Mouse (Mus musculus) forebrain, postnatal 0 days (tissue): Measurements from ENCODE around the gene Rexo2. TPM values are rescaled to one million over a fixed set of nuclear protein-coding genes. Genes with fewer than 3 reads are reported as not detected.

Experiments used
- ATAC-seq: fragments of 200-750 bp; cut with Nextera tagmentation; 2 replicates; pipeline ENCODE4 v1.8.0; 2017; ENCODE audit warnings: mild to moderate bottlenecking, moderate library complexity
- DNase-seq: peaks from one replicate; pipeline ENCODE4 v3.0.0-alpha.2; 2015
- H3K27ac ChIP-seq: fragments of 300-500 bp; sonication (generic); 2 replicates; pipeline ENCODE4 v1.5.1; 2014; ENCODE audit warnings: low read depth, mild to moderate bottlenecking, antibody characterized with exemption, low read length, moderate library complexity, mixed read lengths
- H3K27me3 ChIP-seq: fragments of 300-500 bp; sonication (generic); 2 replicates; pipeline ENCODE4 v1.6.1; 2014; ENCODE audit warnings: mild to moderate bottlenecking, low read length, mixed read lengths; ENCODE audit not compliant: insufficient read depth
- H3K36me3 ChIP-seq: fragments of 300-500 bp; sonication (generic); 2 replicates; pipeline ENCODE4 v1.6.1; 2014; ENCODE audit warnings: mild to moderate bottlenecking, moderate library complexity; ENCODE audit not compliant: insufficient read depth
- H3K4me1 ChIP-seq: fragments of 300-500 bp; sonication (generic); 2 replicates; pipeline ENCODE4 v1.6.1; 2014; ENCODE audit warnings: antibody characterized with exemption; ENCODE audit not compliant: insufficient read depth
- H3K4me2 ChIP-seq: fragments of 300-500 bp; sonication (generic); 2 replicates; pipeline ENCODE4 v1.6.1; 2014; ENCODE audit warnings: low read depth, mild to moderate bottlenecking, moderate library complexity
- H3K4me3 ChIP-seq: fragments of 300-500 bp; sonication (generic); 2 replicates; pipeline ENCODE4 v1.5.1; 2014; ENCODE audit warnings: low read depth, low read length, mixed read lengths
- H3K9ac ChIP-seq: fragments of 300-500 bp; sonication (generic); 2 replicates; pipeline ENCODE4 v1.6.1; 2014; ENCODE audit warnings: mild to moderate bottlenecking
- H3K9me3 ChIP-seq: fragments of 300-500 bp; sonication (generic); 2 replicates; pipeline ENCODE4 v1.6.1; 2016; ENCODE audit warnings: low read length
- CTCF ChIP-seq: sonication (generic); IDR thresholded peaks from 2 replicates; pipeline ENCODE4 v1.5.1; 2016; ENCODE audit warnings: antibody characterized with exemption, control low read depth, low read depth
- WGBS: fragments of 180-500 bp; shearing (Covaris S2); extraction: QIAGEN DNeasy Blood & Tissue Kit; methylation state at CpG from one replicate; pipeline ENCODE4 v1.1.7; 2014; 5-methylcytosine and 5-hydroxymethylcytosine counted together
- polyA plus RNA-seq: library from polyadenylated mRNA; unstranded; fragments of >200 nt; fragmentation: Nextera tagmentation; extraction: Ambion mirVana; gene quantifications from 2 replicates; pipeline ENCODE4 v1.2.1, GENCODE M21; 2015
- total RNA-seq: library from RNA; depleted of rRNA; stranded (reverse); fragments of >200 nt; gene quantifications from 2 replicates; pipeline ENCODE4 v1.2.3, GENCODE M21; 2014

Rexo2 gene
- total and polyA plus RNA-seq, 2 experiments from 2014 or later, result 61.2 to 109 TPM

DNA sequence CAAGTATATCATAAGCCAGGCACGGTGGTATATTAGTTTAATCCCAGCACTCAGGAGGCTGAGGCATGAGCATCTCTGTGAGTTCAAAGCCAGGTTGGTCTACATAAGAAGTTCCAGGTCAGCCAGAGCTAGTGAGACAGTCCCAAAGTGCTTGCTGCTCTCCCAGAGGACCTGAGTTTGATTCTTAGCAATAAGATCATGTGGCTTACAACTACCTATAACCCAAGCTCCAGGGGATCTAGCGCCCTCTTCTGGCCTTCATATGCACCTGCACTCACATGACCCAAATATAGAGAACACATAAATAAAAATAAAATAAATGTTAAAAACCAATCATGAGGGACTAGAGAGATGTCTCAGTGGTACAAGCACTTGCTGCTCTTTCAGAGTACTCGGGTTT is 21.5 kb downstream of the Rexo2 start:
- H3K27ac ChIP-seq, result no peak overlapping the region
- H3K4me2 ChIP-seq, result no peak overlapping the region
- no peak overlapping the region for H3K4me3 ChIP-seq
- no peaks in the 10 kb centered on the region for H3K36me3 ChIP-seq
- H3K9me3 ChIP-seq, result no peaks in the 10 kb centered on the region
- no peaks in the 10 kb centered on the region for H3K27me3 ChIP-seq
- H3K4me1 ChIP-seq, result no peaks in the 10 kb centered on the region
- no peak overlapping the region for H3K9ac ChIP-seq
- ATAC-seq (no peak), DNase-seq (no peak)
- TF ChIP-seq CTCF, result peak; percentile 32
- WGBS, result 72% methylated on average over 3 of the region's 3 CpGs

DNA sequence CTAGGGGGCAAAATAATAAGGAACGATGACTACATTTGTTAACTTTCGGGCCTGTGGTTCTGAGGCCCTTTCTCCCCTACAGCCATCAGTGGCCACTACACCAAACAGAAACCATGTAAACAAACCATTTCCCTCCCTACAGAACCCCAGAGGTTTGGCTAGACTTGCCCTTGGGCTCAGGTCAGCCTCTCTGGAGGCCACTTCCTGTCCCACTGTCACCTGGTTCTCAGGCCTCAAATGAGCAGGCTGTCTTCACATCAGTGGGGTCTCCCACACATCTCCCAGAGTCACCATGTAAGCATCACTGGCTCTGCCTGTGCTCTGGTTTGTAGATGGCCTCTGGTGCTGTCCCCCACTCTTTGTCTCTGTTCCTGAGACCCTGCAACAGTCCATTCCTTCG is 24.5 kb downstream of the Rexo2 start:
- Histone ChIP-seq H3K27ac (no peak overlapping the region), H3K4me2 (no peak overlapping the region), H3K27me3 (no peaks in the 10 kb centered on the region), H3K4me1 (no peaks in the 10 kb centered on the region), H3K36me3 (no peaks in the 10 kb centered on the region), H3K9ac (no peak overlapping the region), H3K4me3 (no peak overlapping the region), H3K9me3 (no peaks in the 10 kb centered on the region)
- no peak for TF ChIP-seq CTCF
- DNase-seq (no peak), ATAC-seq (no peak)
- WGBS, result 85% methylated on average over 3 of the region's 3 CpGs

DNA sequence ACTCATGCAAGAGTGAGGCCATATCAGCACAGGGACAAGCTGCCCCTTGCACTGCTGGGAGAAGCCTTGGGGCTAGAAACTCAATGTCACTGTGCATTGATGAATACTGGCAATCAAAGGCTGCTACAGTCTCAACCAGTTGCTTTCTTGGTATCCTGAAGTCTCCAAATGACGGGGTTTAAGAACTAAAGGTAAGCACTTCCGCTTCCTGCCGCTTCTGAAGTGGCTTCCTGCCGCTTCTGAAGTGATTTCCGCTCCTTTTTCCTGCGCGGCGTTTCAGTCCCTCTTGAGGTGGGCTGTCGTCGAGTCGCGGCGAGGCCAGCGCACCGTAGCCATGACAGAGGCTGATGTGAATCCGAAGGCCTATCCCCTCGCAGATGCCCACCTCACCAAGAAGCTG is 30.4 kb downstream of the Rexo2 start:
- H3K36me3 ChIP-seq, result no peaks in the 10 kb centered on the region
- ATAC-seq, result no peak
- H3K27ac ChIP-seq, result no peak overlapping the region
- H3K4me1 ChIP-seq, result no peaks in the 10 kb centered on the region
- H3K4me2 ChIP-seq, result no peak overlapping the region
- H3K4me3 ChIP-seq, result no peak overlapping the region
- H3K27me3 ChIP-seq, result no peaks in the 10 kb centered on the region
- no peak overlapping the region for H3K9ac ChIP-seq
- 89% methylated on average over 17 of the region's 17 CpGs for WGBS
- DNase-seq, result no peak
- no peaks in the 10 kb centered on the region for H3K9me3 ChIP-seq
- no peak for TF ChIP-seq CTCF

DNA sequence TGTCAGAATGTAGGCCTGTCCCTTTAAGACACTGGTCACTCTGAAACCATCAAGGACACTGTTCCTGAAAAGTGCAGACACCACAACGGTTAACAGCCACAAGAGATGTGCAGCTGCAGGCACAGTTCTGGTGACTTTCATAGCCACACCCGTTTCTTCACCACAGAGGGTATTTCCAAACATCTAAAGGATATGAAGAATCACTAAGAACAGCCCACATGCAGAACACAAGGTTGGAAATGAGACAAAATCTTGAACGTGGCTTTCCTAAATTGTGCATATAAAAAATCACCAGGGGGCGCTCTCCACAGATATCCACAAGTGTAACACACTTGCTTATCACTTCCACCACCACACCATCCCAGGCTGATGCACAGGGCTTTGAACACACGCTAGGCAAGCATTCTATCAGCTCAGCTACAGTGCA is 32.6 kb downstream of the Rexo2 start:
- TF ChIP-seq CTCF, result peak; percentile 54
- no peaks in the 10 kb centered on the region for H3K9me3 ChIP-seq
- no peak overlapping the region for H3K9ac ChIP-seq
- no peaks in the 10 kb centered on the region for H3K27me3 ChIP-seq
- ATAC-seq (no peak), DNase-seq (peak; percentile 26)
- no peak overlapping the region for H3K27ac ChIP-seq
- no peaks in the 10 kb centered on the region for H3K4me1 ChIP-seq
- WGBS, result 38% methylated on average over 5 of the region's 5 CpGs
- H3K36me3 ChIP-seq, result no peaks in the 10 kb centered on the region
- no peak overlapping the region for H3K4me3 ChIP-seq
- H3K4me2 ChIP-seq, result no peak overlapping the region

DNA sequence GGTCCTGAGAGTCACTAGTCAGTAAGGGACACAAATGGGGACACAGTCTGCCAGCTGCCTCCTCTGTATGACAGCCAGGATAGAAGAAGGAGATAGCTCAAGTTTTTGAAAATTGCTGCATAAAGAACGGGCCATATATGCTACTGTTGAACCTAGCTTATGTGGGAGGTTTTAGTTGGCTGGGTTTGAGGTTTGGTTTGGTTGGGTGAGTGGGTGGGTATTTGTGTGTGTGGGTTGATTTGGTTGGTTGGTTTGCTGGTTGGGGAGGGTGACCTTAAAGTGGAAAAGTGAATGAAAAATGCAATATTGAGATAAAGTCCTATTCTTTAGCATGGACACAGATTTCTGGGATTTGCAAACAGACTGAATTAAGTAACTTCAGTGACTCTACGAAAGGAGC is 35.6 kb downstream of the Rexo2 start:
- no peak for DNase-seq
- no peak for TF ChIP-seq CTCF
- Histone ChIP-seq H3K36me3 (no peaks in the 10 kb centered on the region), H3K9me3 (no peaks in the 10 kb centered on the region), H3K4me1 (no peaks in the 10 kb centered on the region), H3K4me3 (no peak overlapping the region), H3K27me3 (no peaks in the 10 kb centered on the region), H3K27ac (no peak overlapping the region), H3K9ac (no peak overlapping the region), H3K4me2 (no peak overlapping the region)
- no peak for ATAC-seq
- 85% methylated on average over 2 of the region's 2 CpGs for WGBS

DNA sequence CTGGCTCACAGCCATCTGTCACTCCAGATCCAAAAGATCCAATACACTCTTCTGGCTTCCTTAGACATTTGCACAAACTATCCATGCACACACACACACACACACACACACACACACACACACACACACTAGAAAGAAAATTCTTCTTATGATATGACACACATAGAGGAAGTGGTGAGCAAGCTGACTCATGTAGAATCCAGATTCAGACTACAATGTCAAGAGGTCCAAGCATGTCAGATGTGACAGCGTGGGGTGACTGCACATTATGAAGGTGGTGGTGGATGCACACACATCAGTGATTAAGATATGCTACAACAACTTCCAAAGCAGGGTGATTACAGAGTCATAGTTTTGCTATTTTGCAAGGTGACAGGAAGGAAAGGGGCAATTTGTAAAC is 36.5 kb downstream of the Rexo2 start:
- Histone ChIP-seq H3K4me1 (no peaks in the 10 kb centered on the region), H3K4me3 (no peak overlapping the region), H3K4me2 (no peak overlapping the region), H3K9me3 (no peaks in the 10 kb centered on the region), H3K9ac (no peak overlapping the region), H3K27ac (no peak overlapping the region), H3K27me3 (no peaks in the 10 kb centered on the region), H3K36me3 (no peaks in the 10 kb centered on the region)
- no peak for TF ChIP-seq CTCF
- DNase-seq (no peak), ATAC-seq (no peak)
- 91% methylated on average over 1 of the region's 1 CpGs for WGBS

DNA sequence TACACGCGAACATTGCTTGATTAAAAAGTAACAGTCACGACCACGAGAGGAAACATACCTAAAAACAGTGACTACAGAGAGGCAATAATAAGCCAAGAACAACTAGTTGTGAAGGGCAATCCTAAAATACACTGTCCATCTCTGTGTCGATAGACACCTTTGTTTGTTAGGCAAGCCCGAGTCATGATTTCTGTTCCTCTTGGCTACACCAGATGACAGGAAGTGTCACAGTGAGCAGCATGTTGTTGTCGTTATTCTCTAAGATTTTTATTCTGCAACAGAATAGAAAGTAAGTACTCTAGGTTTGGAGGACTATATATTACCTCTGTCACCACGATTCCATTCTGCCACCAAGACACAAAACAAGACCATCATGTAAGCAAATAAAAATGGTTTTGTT is 48.0 kb downstream of the Rexo2 start:
- H3K4me1 ChIP-seq, result no peaks in the 10 kb centered on the region
- 83% methylated on average over 8 of the region's 8 CpGs for WGBS
- no peaks in the 10 kb centered on the region for H3K9me3 ChIP-seq
- no peak overlapping the region for H3K9ac ChIP-seq
- no peak for DNase-seq
- no peak for ATAC-seq
- H3K4me2 ChIP-seq, result no peak overlapping the region
- H3K4me3 ChIP-seq, result no peak overlapping the region
- TF ChIP-seq CTCF, result no peak
- no peak overlapping the region for H3K27ac ChIP-seq
- no peaks in the 10 kb centered on the region for H3K27me3 ChIP-seq
- H3K36me3 ChIP-seq, result no peaks in the 10 kb centered on the region

DNA sequence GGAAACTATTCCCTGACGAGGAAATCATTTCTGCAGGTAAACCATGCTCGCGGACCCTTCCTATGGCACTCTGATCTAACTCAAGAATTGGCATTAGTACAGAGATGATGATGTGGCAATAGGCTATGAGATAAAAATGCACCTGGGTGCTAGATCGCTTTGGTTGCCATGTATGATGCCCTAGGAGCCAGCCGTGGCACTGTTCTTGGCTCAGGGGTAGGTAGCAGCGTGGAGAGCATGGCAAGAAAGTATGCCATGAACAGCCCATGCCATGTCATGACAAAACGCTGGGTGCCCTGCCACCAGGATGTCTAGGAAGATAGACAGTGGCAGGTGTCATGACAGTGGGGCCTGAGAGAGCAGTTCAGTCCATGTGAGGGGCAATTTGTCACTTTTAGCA is 53.2 kb downstream of the Rexo2 start:
- DNase-seq (no peak), ATAC-seq (no peak)
- no peaks in the 10 kb centered on the region for H3K27me3 ChIP-seq
- H3K9ac ChIP-seq, result no peak overlapping the region
- no peak overlapping the region for H3K27ac ChIP-seq
- H3K4me2 ChIP-seq, result no peak overlapping the region
- H3K9me3 ChIP-seq, result no peaks in the 10 kb centered on the region
- TF ChIP-seq CTCF, result no peak
- H3K36me3 ChIP-seq, result no peaks in the 10 kb centered on the region
- H3K4me3 ChIP-seq, result no peak overlapping the region
- WGBS, result 87% methylated on average over 7 of the region's 7 CpGs
- no peaks in the 10 kb centered on the region for H3K4me1 ChIP-seq
